Mouse (Mus musculus) erythroblast, adult 5-6 weeks (primary cell): ENCODE data around the gene Hck. TPM values are rescaled to one million over a fixed set of nuclear protein-coding genes. Genes with fewer than 3 reads are reported as not detected.
A peak's percentile ranks its signal among the peaks of the same experiment; 100 is the strongest.

Source experiments
- ATAC-seq: replicated peaks from 2 replicates; pipeline ENCODE4 v1.8.0; 2016; ENCODE audit warnings: moderate number of reproducible peaks, mild to moderate bottlenecking, moderate TSS enrichment, inconsistent platforms; ENCODE audit not compliant: poor library complexity, low FRiP score, severe bottlenecking
- total RNA-seq, 2 experiments: library from RNA; stranded (forward) in 1 of 2; stranded (reverse) in 1 of 2; fragments of 150-400 nt in 1 of 2; fragments of 200-764, 138-1000 nt in 1 of 2; gene quantifications; 2 replicates each; pipeline versions ENCODE4 v1.2.3 to v1.2.4; 2015 to 2017; ENCODE audit warnings: low replicate concordance in 2 of 2

The Hck gene
- total RNA-seq, 2 experiments from 2014 or later, result 19.2 to 45.7 TPM

- ATAC-seq, result no peak
These were observed 39.0 kb downstream of the Hck start for GRCm38 (mm10) chr2:153147236-153147635.

GRCm38 (mm10) chr2:153147715-153148114 lies 39.4 kb downstream of the Hck start:
- ATAC-seq, result peak; percentile 85

GRCm38 (mm10) chr2:153149742-153150141 lies 41.5 kb downstream of the Hck start:
- no peak for ATAC-seq

- no peak for ATAC-seq
These were observed 42.8 kb downstream of the Hck start for GRCm38 (mm10) chr2:153151026-153151425.

- ATAC-seq, result no peak
These were observed 43.8 kb downstream of the Hck start for GRCm38 (mm10) chr2:153151926-153152665.

- ATAC-seq, result no peak
These were observed 44.8 kb downstream of the Hck start for GRCm38 (mm10) chr2:153153033-153153450.

GRCm38 (mm10) chr2:153157270-153157669 lies 49.0 kb downstream of the Hck start:
- no peak for ATAC-seq

- no peak for ATAC-seq
These were observed 51.9 kb downstream of the Hck start for GRCm38 (mm10) chr2:153160133-153160532.

GRCm38 (mm10) chr2:153160844-153161683 lies 52.8 kb downstream of the Hck start, which contains the start of gene Tm9sf4:
TSS of gene Tm9sf4 (plus strand) at chr2:153161303.
- peak; percentile 97 for ATAC-seq

GRCm38 (mm10) chr2:153161684-153162080 lies 53.4 kb downstream of the Hck start:
- ATAC-seq, result peak; percentile 56

GRCm38 (mm10) chr2:153167136-153167535 lies 58.9 kb downstream of the Hck start:
- no peak for ATAC-seq

GRCm38 (mm10) chr2:153168134-153168820 lies 60.0 kb downstream of the Hck start:
- no peak for ATAC-seq

- ATAC-seq, result no peak
These were observed 62.4 kb downstream of the Hck start for GRCm38 (mm10) chr2:153170490-153171224.

GRCm38 (mm10) chr2:153171966-153172365 lies 63.7 kb downstream of the Hck start:
- no peak for ATAC-seq

GRCm38 (mm10) chr2:153175995-153176570 lies 67.8 kb downstream of the Hck start:
- ATAC-seq, result no peak

GRCm38 (mm10) chr2:153177188-153177587 lies 68.9 kb downstream of the Hck start:
- ATAC-seq, result no peak

- ATAC-seq, result no peak
These were observed 71.0 kb downstream of the Hck start for GRCm38 (mm10) chr2:153179126-153179860.

- no peak for ATAC-seq
These were observed 71.7 kb downstream of the Hck start for GRCm38 (mm10) chr2:153179961-153180360.

- peak; percentile 62 for ATAC-seq
These were observed 77.9 kb downstream of the Hck start for GRCm38 (mm10) chr2:153186176-153186591.
